14 mouse cellular contexts compared by ENCODE assay signal in the genomic region with DNA sequence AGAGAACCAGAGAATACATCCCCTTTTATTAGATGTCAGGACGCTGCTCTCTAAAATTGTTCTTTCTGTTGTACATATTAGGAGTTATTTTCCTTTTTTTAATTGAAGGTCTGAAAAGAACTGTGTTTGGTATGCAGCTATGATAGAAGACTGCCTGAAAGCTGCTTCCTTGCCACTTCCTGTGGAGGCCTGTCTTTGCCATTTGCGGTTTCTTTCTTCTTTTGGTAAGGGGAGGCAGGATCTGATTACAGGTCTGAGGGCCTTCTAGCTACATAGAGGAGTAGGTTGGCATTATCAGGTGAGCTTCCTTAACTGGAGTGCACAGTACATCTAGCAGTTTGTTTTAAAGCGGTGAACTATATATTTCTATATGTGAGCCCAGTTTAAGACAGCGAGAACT. TPM values are rescaled to one million over a fixed set of nuclear protein-coding genes. Genes with fewer than 3 reads are reported as not detected.
DNase-seq lines count a peak whose midpoint lies in the region; ATAC-seq and TF ChIP-seq lines count a peak whose summit lies in the region.
"Had no signal": no experiment of that assay in that cellular context is flagged by ENCODE, and none has a peak within 500 bp of the region (broad histone marks: within the 10 kb centered on the region; RNA-seq: fewer than 3 reads in every experiment).

No protein-coding gene starts in this region.

- H3K27me3 ChIP-seq in midbrain, embryonic 14.5 days (ENCODE audit: control insufficient read depth, insufficient read depth, low read length), result no peaks in the 10 kb centered on the region
- H3K27me3 ChIP-seq in midbrain, postnatal 0 days (ENCODE audit: insufficient read depth, low read length), result no peaks in the 10 kb centered on the region
- H3K27me3 ChIP-seq in forebrain, embryonic 15.5 days, result no peaks in the 10 kb centered on the region

- DNase-seq in midbrain, embryonic 14.5 days, result no peak
- DNase-seq in midbrain, postnatal 0 days (ENCODE audit: low spot score), result no peak
- peak; percentile 77 for DNase-seq in naive thymus-derived CD4-positive, alpha-beta T cell, adult 2 months (ENCODE audit: low read depth)
- DNase-seq in kidney, adult 8-10 months, result no peak
- DNase-seq in embryo, embryonic 10.5 days (ENCODE audit: low spot score), result no peak
- DNase-seq: adrenal gland, adult 8-10 months; cerebellum, postnatal 10 days; gastrocnemius, postnatal 36 days; lung, adult 18-20 months had no signal

- no peak for TF ChIP-seq CTCF in midbrain, postnatal 0 days (IDR thresholded peaks at IDR 0.05)

- H3K9ac ChIP-seq in midbrain, embryonic 14.5 days (replicated peaks; ENCODE audit: low read length), result no peak overlapping the region
- no peak overlapping the region for H3K9ac ChIP-seq in midbrain, postnatal 0 days (replicated peaks; ENCODE audit: low read length, poor library complexity, severe bottlenecking)
- no peak overlapping the region for H3K9ac ChIP-seq in forebrain, embryonic 15.5 days (replicated peaks)

- WGBS in midbrain, embryonic 14.5 days, result 96% methylated on average over 4 of the region's 4 CpGs
- 97% methylated on average over 4 of the region's 4 CpGs for WGBS in midbrain, postnatal 0 days
- WGBS in forebrain, embryonic 15.5 days, result 97% methylated on average over 4 of the region's 4 CpGs

- no peak overlapping the region for H3K27ac ChIP-seq in midbrain, embryonic 14.5 days (replicated peaks; ENCODE audit: low read depth, low read length)
- H3K27ac ChIP-seq in midbrain, postnatal 0 days (ENCODE audit: low read depth, low read length), result no peak overlapping the region
- H3K27ac ChIP-seq in forebrain, embryonic 15.5 days (replicated peaks), result no peak overlapping the region
- H3K27ac ChIP-seq: heart, embryonic 13.5 days; left cerebral cortex, adult 2 months; macrophage had no signal

- H3K4me3 ChIP-seq in midbrain, embryonic 14.5 days (replicated peaks; ENCODE audit: low read depth, low read length), result peak overlapping the region; percentile 99; the same call in 1 of the 2 replicates
- H3K4me3 ChIP-seq in midbrain, postnatal 0 days (ENCODE audit: low read depth, low read length), result no peak overlapping the region
- H3K4me3 ChIP-seq in forebrain, embryonic 15.5 days, result no peak overlapping the region
- H3K4me3 ChIP-seq: left cerebral cortex, adult 2 months had no signal

- no peak for ATAC-seq in midbrain, embryonic 14.5 days (ENCODE audit: low FRiP score, low TSS enrichment)
- ATAC-seq in midbrain, postnatal 0 days (ENCODE audit: low FRiP score), result no peak
- ATAC-seq in forebrain, embryonic 15.5 days (replicated peaks), result no peak
- no peak for ATAC-seq in frontal cortex, adult (ENCODE audit: low TSS enrichment)

- peaks cover 25% of the 10 kb centered on the region for H3K4me1 ChIP-seq in midbrain, embryonic 14.5 days (ENCODE audit: control insufficient read depth, insufficient read depth, low read length)
- no peaks in the 10 kb centered on the region for H3K4me1 ChIP-seq in midbrain, postnatal 0 days (ENCODE audit: insufficient read depth, low read length)
- peaks cover 38% of the 10 kb centered on the region for H3K4me1 ChIP-seq in forebrain, embryonic 15.5 days

- peak overlapping the region; percentile 57 for H3K4me2 ChIP-seq in midbrain, embryonic 14.5 days (ENCODE audit: low read length)
- H3K4me2 ChIP-seq in midbrain, postnatal 0 days (ENCODE audit: low read depth, low read length, poor library complexity, severe bottlenecking), result no peak overlapping the region
- H3K4me2 ChIP-seq in forebrain, embryonic 15.5 days (replicated peaks), result peak overlapping the region; percentile 89; the same call in 1 of the 2 replicates

- peaks cover 54% of the 10 kb centered on the region for H3K36me3 ChIP-seq in midbrain, embryonic 14.5 days (ENCODE audit: control insufficient read depth, insufficient read depth, low read length)
- H3K36me3 ChIP-seq in midbrain, postnatal 0 days (ENCODE audit: insufficient read depth, low read length), result peaks cover 44% of the 10 kb centered on the region
- H3K36me3 ChIP-seq in forebrain, embryonic 15.5 days, result peaks cover 51% of the 10 kb centered on the region

- H3K9me3 ChIP-seq in midbrain, embryonic 14.5 days (ENCODE audit: control insufficient read depth, low read length), result no peaks in the 10 kb centered on the region
- H3K9me3 ChIP-seq in midbrain, postnatal 0 days (ENCODE audit: low read length), result no peaks in the 10 kb centered on the region
- H3K9me3 ChIP-seq in forebrain, embryonic 15.5 days, result no peaks in the 10 kb centered on the region
- H3K9me3 ChIP-seq: heart, embryonic 13.5 days had no signal

RNA-seq across cellular contexts. Expression of a gene that starts 2.6 kb away (rescaled TPM):
- 87.5 and 95.2 TPM in 2 replicates for polyA plus RNA-seq in midbrain, embryonic 14.5 days (2014; fragmentation: Nextera tagmentation; extraction: Ambion mirVana)
- 68.2 and 72.9 TPM in 2 replicates for total RNA-seq in midbrain, postnatal 0 days (2014; rRNA removed)
- polyA plus RNA-seq in midbrain, postnatal 0 days (2015; fragmentation: Nextera tagmentation; extraction: Ambion mirVana), result 54.3 and 58.7 TPM in 2 replicates
- 85.6 and 94.3 TPM in 2 replicates for polyA plus RNA-seq in forebrain, embryonic 15.5 days (2015; fragmentation: Nextera tagmentation; extraction: Ambion mirVana)

RNA-seq across cellular contexts. Expression of a gene that starts 14.9 kb away (rescaled TPM):
- 158 and 187 TPM in 2 replicates for polyA plus RNA-seq in midbrain, embryonic 14.5 days (2014; fragmentation: Nextera tagmentation; extraction: Ambion mirVana)
- 96.1 and 107 TPM in 2 replicates for total RNA-seq in midbrain, postnatal 0 days (2014; rRNA removed)
- 109 and 110 TPM in 2 replicates for polyA plus RNA-seq in midbrain, postnatal 0 days (2015; fragmentation: Nextera tagmentation; extraction: Ambion mirVana)
- polyA plus RNA-seq in forebrain, embryonic 15.5 days (2015; fragmentation: Nextera tagmentation; extraction: Ambion mirVana), result 177 and 181 TPM in 2 replicates

RNA-seq across cellular contexts. Expression of a gene that starts 29.6 kb away (rescaled TPM):
- polyA plus RNA-seq in midbrain, embryonic 14.5 days (2014; fragmentation: Nextera tagmentation; extraction: Ambion mirVana), result 3.1 and 4.4 TPM in 2 replicates
- total RNA-seq in midbrain, postnatal 0 days (2014; rRNA removed), result 12.4 and 16.9 TPM in 2 replicates
- 1.8 and 3.9 TPM in 2 replicates for polyA plus RNA-seq in midbrain, postnatal 0 days (2015; fragmentation: Nextera tagmentation; extraction: Ambion mirVana)
- polyA plus RNA-seq in forebrain, embryonic 15.5 days (2015; fragmentation: Nextera tagmentation; extraction: Ambion mirVana), result 4.3 and 4.6 TPM in 2 replicates
